Mouse (Mus musculus) forebrain, postnatal 0 days (tissue): ENCODE measurements around the gene Plxna1. TPM values are rescaled to one million over a fixed set of nuclear protein-coding genes. Genes with fewer than 3 reads are reported as not detected.
A peak's percentile ranks its signal among the peaks of the same experiment; 100 is the strongest.

Source experiments
- ATAC-seq: fragments of 200-750 bp; cut with Nextera tagmentation; 2 replicates; pipeline ENCODE4 v1.8.0; 2017; ENCODE audit warnings: mild to moderate bottlenecking, moderate library complexity
- DNase-seq: peaks from one replicate; pipeline ENCODE4 v3.0.0-alpha.2; 2015
- H3K27ac ChIP-seq: fragments of 300-500 bp; sonication (generic); 2 replicates; pipeline ENCODE4 v1.5.1; 2014; ENCODE audit warnings: low read depth, mild to moderate bottlenecking, antibody characterized with exemption, low read length, moderate library complexity, mixed read lengths
- H3K27me3 ChIP-seq: fragments of 300-500 bp; sonication (generic); 2 replicates; pipeline ENCODE4 v1.6.1; 2014; ENCODE audit warnings: mild to moderate bottlenecking, low read length, mixed read lengths; ENCODE audit not compliant: insufficient read depth
- H3K36me3 ChIP-seq: fragments of 300-500 bp; sonication (generic); 2 replicates; pipeline ENCODE4 v1.6.1; 2014; ENCODE audit warnings: mild to moderate bottlenecking, moderate library complexity; ENCODE audit not compliant: insufficient read depth
- H3K4me1 ChIP-seq: fragments of 300-500 bp; sonication (generic); 2 replicates; pipeline ENCODE4 v1.6.1; 2014; ENCODE audit warnings: antibody characterized with exemption; ENCODE audit not compliant: insufficient read depth
- H3K4me2 ChIP-seq: fragments of 300-500 bp; sonication (generic); 2 replicates; pipeline ENCODE4 v1.6.1; 2014; ENCODE audit warnings: low read depth, mild to moderate bottlenecking, moderate library complexity
- H3K4me3 ChIP-seq: fragments of 300-500 bp; sonication (generic); 2 replicates; pipeline ENCODE4 v1.5.1; 2014; ENCODE audit warnings: low read depth, low read length, mixed read lengths
- H3K9ac ChIP-seq: fragments of 300-500 bp; sonication (generic); 2 replicates; pipeline ENCODE4 v1.6.1; 2014; ENCODE audit warnings: mild to moderate bottlenecking
- H3K9me3 ChIP-seq: fragments of 300-500 bp; sonication (generic); 2 replicates; pipeline ENCODE4 v1.6.1; 2016; ENCODE audit warnings: low read length
- CTCF ChIP-seq: sonication (generic); IDR thresholded peaks from 2 replicates; pipeline ENCODE4 v1.5.1; 2016; ENCODE audit warnings: antibody characterized with exemption, control low read depth, low read depth
- WGBS: fragments of 180-500 bp; shearing (Covaris S2); extraction: QIAGEN DNeasy Blood & Tissue Kit; methylation state at CpG from one replicate; pipeline ENCODE4 v1.1.7; 2014; 5-methylcytosine and 5-hydroxymethylcytosine counted together
- polyA plus RNA-seq: library from polyadenylated mRNA; unstranded; fragments of >200 nt; fragmentation: Nextera tagmentation; extraction: Ambion mirVana; gene quantifications from 2 replicates; pipeline ENCODE4 v1.2.1, GENCODE M21; 2015
- total RNA-seq: library from RNA; depleted of rRNA; stranded (reverse); fragments of >200 nt; gene quantifications from 2 replicates; pipeline ENCODE4 v1.2.3, GENCODE M21; 2014; rRNA removed

Gene Plxna1
- total and polyA plus RNA-seq, 2 experiments from 2014 or later, result 42.1 to 111 TPM

- ATAC-seq, result no peak
- Histone ChIP-seq H3K27me3 (no peaks in the 10 kb centered on the region), H3K27ac (no peak overlapping the region), H3K9ac (no peak overlapping the region), H3K9me3 (no peaks in the 10 kb centered on the region), H3K36me3 (no peaks in the 10 kb centered on the region), H3K4me1 (peaks cover 9% of the 10 kb centered on the region; the same call in 1 of the 2 replicates), H3K4me2 (no peak overlapping the region), H3K4me3 (no peak overlapping the region)
- 93% methylated on average over 4 of the region's 4 CpGs for WGBS
- no peak for TF ChIP-seq CTCF
- no peak for DNase-seq
Measured at GRCm38 (mm10) chr6:89283095-89283494, 79.3 kb downstream of the Plxna1 start.

- ATAC-seq (no peak), DNase-seq (no peak)
- peaks cover 9% of the 10 kb centered on the region; the same call in 1 of the 2 replicates for H3K4me1 ChIP-seq
- WGBS, result 65% methylated on average over 5 of the region's 5 CpGs
- H3K4me3 ChIP-seq, result no peak overlapping the region
- H3K4me2 ChIP-seq, result no peak overlapping the region
- TF ChIP-seq CTCF, result no peak
- no peaks in the 10 kb centered on the region for H3K36me3 ChIP-seq
- no peak overlapping the region for H3K27ac ChIP-seq
- H3K27me3 ChIP-seq, result no peaks in the 10 kb centered on the region
- H3K9me3 ChIP-seq, result no peaks in the 10 kb centered on the region
- no peak overlapping the region for H3K9ac ChIP-seq
Measured at GRCm38 (mm10) chr6:89282626-89283025, 79.8 kb downstream of the Plxna1 start.

- Histone ChIP-seq H3K4me3 (no peak overlapping the region), H3K9ac (no peak overlapping the region), H3K4me1 (peaks cover 9% of the 10 kb centered on the region; the same call in 1 of the 2 replicates), H3K9me3 (no peaks in the 10 kb centered on the region), H3K27me3 (no peaks in the 10 kb centered on the region), H3K27ac (no peak overlapping the region), H3K36me3 (no peaks in the 10 kb centered on the region), H3K4me2 (no peak overlapping the region)
- TF ChIP-seq CTCF, result no peak
- DNase-seq, result no peak
- peak; percentile 42; the same call in 1 of the 2 replicates for ATAC-seq
- WGBS, result 15% methylated on average over 16 of the region's 16 CpGs
Measured at GRCm38 (mm10) chr6:89281492-89282332, 80.7 kb downstream of the Plxna1 start.

GRCm38 (mm10) chr6:89280555-89280954 is 81.9 kb downstream of the Plxna1 start:
- Histone ChIP-seq H3K4me1 (0 out of 2 replicates have a peak, but pooled peaks cover 5% of the 10 kb centered on the region), H3K36me3 (no peaks in the 10 kb centered on the region), H3K27me3 (no peaks in the 10 kb centered on the region), H3K9me3 (no peaks in the 10 kb centered on the region), H3K9ac (no peak overlapping the region), H3K27ac (no peak overlapping the region), H3K4me3 (no peak overlapping the region), H3K4me2 (no peak overlapping the region)
- DNase-seq (no peak), ATAC-seq (no peak)
- WGBS, result 85% methylated on average over 4 of the region's 4 CpGs
- no peak for TF ChIP-seq CTCF

- no peaks in the 10 kb centered on the region for H3K9me3 ChIP-seq
- no peak overlapping the region for H3K27ac ChIP-seq
- no peak for DNase-seq
- no peaks in the 10 kb centered on the region for H3K27me3 ChIP-seq
- no peaks in the 10 kb centered on the region for H3K36me3 ChIP-seq
- no peak overlapping the region for H3K4me2 ChIP-seq
- no peaks in the 10 kb centered on the region for H3K4me1 ChIP-seq
- peak; percentile 50; the same call in 1 of the 2 replicates for ATAC-seq
- H3K4me3 ChIP-seq, result no peak overlapping the region
- no peak overlapping the region for H3K9ac ChIP-seq
- 43% methylated on average over 10 of the region's 10 CpGs for WGBS
- TF ChIP-seq CTCF, result no peak
Measured at GRCm38 (mm10) chr6:89271731-89272475, 90.5 kb downstream of the Plxna1 start.

GRCm38 (mm10) chr6:89267181-89267580 is 95.2 kb downstream of the Plxna1 start:
- ATAC-seq (no peak; the same call in 1 of the 2 replicates), DNase-seq (no peak)
- Histone ChIP-seq H3K4me2 (no peak overlapping the region), H3K27me3 (no peaks in the 10 kb centered on the region), H3K4me1 (no peaks in the 10 kb centered on the region), H3K9me3 (no peaks in the 10 kb centered on the region), H3K27ac (no peak overlapping the region), H3K9ac (no peak overlapping the region), H3K4me3 (no peak overlapping the region), H3K36me3 (no peaks in the 10 kb centered on the region)
- 61% methylated on average over 5 of the region's 5 CpGs for WGBS
- TF ChIP-seq CTCF, result no peak

Other genes starting within 250 kb of the Plxna1 start
- gene Chchd6, start 233.0 kb upstream of the Plxna1 start, total RNA-seq, result 159 and 199 TPM in 2 replicates
- 210 and 211 TPM in 2 replicates for gene Chchd6, start 233.0 kb upstream of the Plxna1 start, polyA plus RNA-seq